Mouse (Mus musculus): Measurements from ENCODE around the gene Cnih4. TPM values are rescaled to one million over a fixed set of nuclear protein-coding genes. Genes with fewer than 3 reads are reported as not detected.

The Cnih4 gene
- total RNA-seq, 4 experiments from 2014 or later, result 27.7 to 37.0 (median 29.8) TPM

DNA sequence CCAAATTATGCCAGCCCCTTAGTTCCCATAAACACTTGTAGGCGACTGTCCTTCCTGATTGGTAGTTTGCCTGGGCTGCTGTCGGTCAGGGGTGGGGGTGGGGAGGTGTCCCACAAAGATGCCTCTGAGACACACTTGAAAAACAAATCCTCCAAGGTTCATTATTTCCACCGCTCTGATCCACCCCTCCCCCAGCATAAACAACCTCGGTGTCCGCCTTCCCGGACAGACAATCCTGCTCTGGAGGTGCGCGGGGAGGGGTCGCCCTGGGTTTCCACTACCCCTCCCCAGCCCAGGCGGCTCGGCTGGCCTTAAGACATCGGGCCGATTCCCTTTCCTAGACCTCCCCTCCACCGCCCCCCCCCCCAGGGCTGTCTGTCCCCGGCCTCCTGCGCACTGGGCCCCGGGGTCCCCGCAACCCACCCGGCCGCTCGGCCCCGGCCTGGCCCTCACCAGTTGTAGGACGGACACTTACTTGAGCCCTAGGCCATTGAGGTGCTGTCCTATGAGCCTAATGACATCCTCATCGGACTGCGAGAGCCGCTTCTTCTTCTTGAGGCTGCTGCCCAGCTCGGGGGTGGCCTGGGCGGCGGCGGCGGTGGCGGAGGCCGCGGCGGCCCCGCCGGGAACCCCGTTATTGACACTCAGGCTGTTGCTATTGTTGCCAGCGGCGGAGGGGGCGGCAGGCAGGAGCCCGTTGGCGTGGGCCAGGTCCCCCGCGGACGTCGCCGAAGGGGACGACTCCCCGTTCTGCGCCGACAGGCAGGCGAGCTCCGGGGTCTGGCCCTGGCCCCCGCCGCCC lies 66.3 kb downstream of the Cnih4 start:
- DNase-seq (ENCODE audit: low spot score in 2 of 2), result peak in 1 of 2 experiments; percentile 37

DNA sequence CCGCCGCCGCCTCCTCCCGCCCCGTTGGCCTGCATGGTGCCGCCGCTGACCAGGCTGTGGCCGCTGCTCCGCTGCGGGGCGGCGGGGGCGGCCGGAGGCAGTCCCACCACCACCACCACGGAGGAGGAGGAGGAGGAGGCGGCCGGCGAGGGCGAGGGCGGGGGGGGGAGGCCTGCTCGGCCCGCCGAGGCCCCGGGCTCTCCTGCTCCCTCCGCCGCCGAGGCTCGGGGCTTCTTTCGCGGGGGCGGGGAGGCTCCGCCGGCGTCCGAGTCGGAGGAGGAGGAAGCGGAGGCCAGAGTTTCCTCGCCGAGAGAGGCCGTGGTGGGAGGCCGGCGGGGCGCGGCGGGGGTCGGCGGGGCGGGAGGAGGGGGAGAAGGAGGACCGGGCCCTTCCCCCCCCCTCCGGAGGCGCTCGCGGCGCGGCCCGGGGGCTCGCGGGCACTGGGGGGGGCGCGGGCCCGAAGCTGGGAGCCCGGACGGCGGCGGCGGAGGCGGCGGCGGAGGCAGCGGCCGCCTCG lies 67.0 kb downstream of the Cnih4 start:
- DNase-seq (ENCODE audit: low spot score in 2 of 2), result peak in 1 of 2 experiments; percentile 12

- DNase-seq (ENCODE audit: low spot score in 2 of 2), result peak; percentile 66 to 84
Observed at GRCm38 (mm10) chr1:181211920-181212633, 67.6 kb downstream of the Cnih4 start, which contains the start of gene Wdr26. Wdr26 (minus strand) TSS chr1:181212001.

DNA sequence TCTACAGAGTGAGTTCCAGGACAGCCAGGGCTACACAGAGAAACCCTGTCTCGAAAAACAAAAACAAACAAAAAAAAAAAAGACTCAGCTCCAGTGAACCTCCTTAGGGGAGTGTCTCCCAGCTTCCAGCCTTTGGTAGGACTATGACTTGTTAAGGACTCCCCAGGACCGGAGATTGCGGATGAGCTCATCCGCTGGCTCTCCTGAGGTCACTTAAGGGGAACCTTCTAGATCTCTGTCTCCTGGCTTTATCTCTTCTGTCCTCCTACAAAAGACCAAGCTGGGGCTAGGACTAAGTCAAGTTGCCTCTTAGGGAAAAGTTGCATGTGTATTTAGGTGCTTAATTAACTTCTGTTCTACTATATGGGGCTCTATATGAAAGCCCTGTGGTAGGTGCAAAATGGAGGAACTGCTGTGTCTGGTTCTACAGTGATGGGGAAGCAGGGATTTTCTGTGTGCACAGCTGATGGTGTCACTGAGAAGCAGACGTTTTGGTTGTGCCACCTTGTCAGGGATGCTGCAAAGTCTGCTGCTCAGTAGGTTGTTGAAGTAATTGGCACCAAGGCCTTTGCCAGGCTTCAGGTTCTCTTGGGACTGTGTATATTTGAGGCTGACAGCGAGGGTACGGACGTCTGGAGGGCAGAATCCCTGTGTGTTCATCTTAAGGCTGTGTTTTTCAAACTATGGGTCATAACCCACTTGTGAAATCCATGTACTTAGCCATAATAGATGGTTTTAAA lies 70.0 kb downstream of the Cnih4 start:
- DNase-seq (ENCODE audit: low spot score in 2 of 2), result no peak

- no peak for DNase-seq (ENCODE audit: low spot score in 2 of 2)
Observed at GRCm38 (mm10) chr1:181216315-181216714, 71.8 kb downstream of the Cnih4 start.

Other genes starting within 250 kb of the Cnih4 start
- 10 to 100 TPM; 26.3 to 29.3 (median 28.5) TPM for gene Pycr2, start 240.4 kb upstream of the Cnih4 start, total RNA-seq (2022)
- under 1 TPM; 0.22 to 0.70 (median 0.49) TPM for gene Lefty1, start 209.7 kb upstream of the Cnih4 start, total RNA-seq (2022)
- 10 to 100 TPM; 26.8 to 31.9 (median 30.4) TPM for gene Tmem63a, start 202.3 kb upstream of the Cnih4 start, total RNA-seq (2022)
- 10 to 100 TPM; 36.8 to 45.6 (median 41.1) TPM for gene Ephx1, start 123.8 kb upstream of the Cnih4 start, total RNA-seq (2022)
- gene 9130409I23Rik, start 93.5 kb upstream of the Cnih4 start, total RNA-seq (2022), result not detected
- 10 to 100 TPM; 25.5 to 29.4 (median 27.0) TPM for gene Nvl, start 489 bp upstream of the Cnih4 start, total RNA-seq (2022)
- gene Wdr26, start 67.3 kb downstream of the Cnih4 start, total RNA-seq (2022), result 100 to 1,000 TPM in 1 of 4 experiments, 10 to 100 TPM in 3; 93.7 to 102 (median 95.1) TPM
- 10 to 100 TPM; 63.1 to 64.6 (median 64.1) TPM for gene Cnih3, start 207.9 kb downstream of the Cnih4 start, total RNA-seq (2022)

Data from left cerebral cortex, adult 8-10 months (tissue).